Mouse (Mus musculus) lung, postnatal 0 days (tissue): Measurements from ENCODE around the gene Pced1b.

ENCODE experiments used
- CTCF ChIP-seq: IDR thresholded peaks from 2 replicates; pipeline ENCODE4 v1.5.1; 2016; ENCODE audit warnings: antibody characterized with exemption, mild to moderate bottlenecking
- EP300 ChIP-seq: IDR thresholded peaks from 2 replicates; pipeline ENCODE4 v1.6.1; 2016; ENCODE audit warnings: antibody characterized with exemption, mild to moderate bottlenecking, control low read depth

DNA sequence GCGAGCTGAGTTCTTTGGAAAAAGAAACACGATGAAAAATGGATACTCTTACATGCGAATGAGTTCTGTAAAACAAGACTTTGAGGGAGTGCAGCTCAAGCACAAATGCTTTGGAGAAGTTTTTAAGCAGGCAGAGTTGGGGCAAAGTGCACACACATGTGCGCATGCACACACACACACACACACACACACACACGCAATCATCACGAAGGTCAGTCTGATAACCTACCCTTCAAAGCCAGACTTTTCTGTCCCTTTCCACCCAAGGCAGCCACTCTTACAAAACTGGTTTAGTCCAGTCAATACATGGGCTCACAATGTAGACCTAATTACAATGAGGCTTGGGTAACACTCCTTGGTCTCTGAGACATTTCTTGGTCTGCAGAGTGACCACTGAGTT lies 12.8 kb upstream of the Pced1b start:
- TF ChIP-seq CTCF (no peak), EP300 (no peak)
